Mouse (Mus musculus): ENCODE measurements around the gene Mboat1.

- TF ChIP-seq CTCF (IDR thresholded peaks at IDR 0.05; ENCODE audit: borderline replicate concordance, insufficient read depth, low read depth, low read length) (no peak), POLR2A (IDR thresholded peaks at IDR 0.05; ENCODE audit: borderline replicate concordance, insufficient read depth, low read length) (no peak)
Measured at GRCm38 (mm10) chr13:30239396-30239795, 103.1 kb downstream of the Mboat1 start.

Data from cerebellum, adult 2 months (tissue).